Mouse (Mus musculus) heart, postnatal 36 days (tissue): ENCODE results near the gene Tmem269. TPM values are rescaled to one million over a fixed set of nuclear protein-coding genes. Genes with fewer than 3 reads are reported as not detected.

ENCODE experiments used
- DNase-seq, 2 experiments: peaks; one replicate each; pipeline ENCODE4 v3.0.0; 2021 to 2022
- intact Hi-C: fragments of 180-260 bp; cut with DNase I; formaldehyde crosslinking; loops from one replicate; pipeline ENCODE4 v1.15.1; 2025
- total RNA-seq, 2 experiments: library from RNA; stranded (reverse); gene quantifications; 2 replicates each; pipeline ENCODE4 v1.2.3; 2021

Tmem269 gene
- total RNA-seq, 2 experiments from 2014 or later, result not detected

- intact Hi-C loops, result loop anchor here (10.0 kb wide), 1 partner anchor 493 kb away; the partner anchor contains the start of gene Hivep3
These were observed 23.6 kb upstream of the Tmem269 start for GRCm38 (mm10) chr4:119241664-119242063.

DNA sequence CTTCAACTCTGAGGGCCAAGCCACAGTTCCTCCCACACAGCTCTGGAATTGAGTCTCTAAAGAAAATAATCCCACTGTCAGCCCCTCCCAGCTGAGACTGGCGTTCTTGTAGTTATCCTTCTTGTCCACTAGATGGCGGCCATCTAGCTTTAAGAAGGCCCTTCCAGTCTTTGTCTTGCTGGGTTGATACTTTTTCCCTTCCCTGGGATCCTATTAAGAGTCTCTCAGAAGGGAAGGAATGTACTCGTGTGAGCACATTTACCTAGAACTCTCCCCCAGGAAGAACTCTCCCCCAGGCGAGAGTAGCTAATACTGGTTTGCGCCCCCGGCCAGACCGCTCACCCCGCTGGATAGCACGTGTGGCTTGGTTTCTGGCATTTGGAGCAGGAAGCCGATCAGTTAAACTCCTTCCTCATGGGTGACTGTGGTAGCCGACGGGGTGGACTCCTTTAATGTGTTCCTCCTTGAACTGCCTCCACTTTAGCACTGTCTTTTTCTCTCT lies 21.2 kb upstream of the Tmem269 start:
- intact Hi-C loops, result loop anchor here (2.0 to 10.0 kb wide), 2 partner anchors 100 to 896 kb away; no protein-coding TSS in a partner anchor
- DNase-seq, result peak in 1 of 2 experiments; percentile 52

More at GRCm38 (mm10) chr4:119241664-119242063, 23.6 kb upstream of the Tmem269 start:
- no peak for DNase-seq

GRCm38 (mm10) chr4:119238661-119239060 lies 20.6 kb upstream of the Tmem269 start:
- intact Hi-C loops, result loop anchor here (2.0 to 10.0 kb wide), 2 partner anchors 100 to 896 kb away; no protein-coding TSS in a partner anchor

GRCm38 (mm10) chr4:119234348-119234747 lies 16.3 kb upstream of the Tmem269 start:
- no peak for DNase-seq
- intact Hi-C loops, result loop anchor here (5.0 to 10.0 kb wide), 3 partner anchors 188 to 900 kb away; partner anchors contain the start of genes Foxj3, Frg2f1, Ppcs and Zmynd12

More at GRCm38 (mm10) chr4:119238661-119239060, 20.6 kb upstream of the Tmem269 start:
- DNase-seq, result no peak

GRCm38 (mm10) chr4:119233256-119233901 lies 15.4 kb upstream of the Tmem269 start:
- intact Hi-C loops, result loop anchor here (2.0 to 10.0 kb wide), 4 partner anchors 55 to 901 kb away; partner anchors contain the start of genes Foxj3, Frg2f1, Ppcs and Zmynd12

GRCm38 (mm10) chr4:119232410-119233255 lies 14.6 kb upstream of the Tmem269 start, which contains the start of the genes AU022252 and P3h1:
AU022252 (minus strand) TSS chr4:119232712.
P3h1 (plus strand) TSS chr4:119232915.
- intact Hi-C loops, result loop anchor here (2.0 to 10.0 kb wide), 4 partner anchors 54 to 902 kb away; partner anchors contain the start of genes Foxj3, Frg2f1, Ppcs and Zmynd12
- peak; percentile 97 to 99 for DNase-seq

More at GRCm38 (mm10) chr4:119233256-119233901, 15.4 kb upstream of the Tmem269 start:
- DNase-seq, result peak; percentile 43 to 54

- intact Hi-C loops, result no loop called here
- DNase-seq, result no peak
These were observed 8.7 kb upstream of the Tmem269 start for GRCm38 (mm10) chr4:119226751-119227150.

- no peak for DNase-seq
- intact Hi-C loops, result no loop called here
These were observed 7.7 kb upstream of the Tmem269 start for GRCm38 (mm10) chr4:119225719-119226118.

GRCm38 (mm10) chr4:119224534-119224933 lies 6.5 kb upstream of the Tmem269 start:
- intact Hi-C loops, result no loop called here
- DNase-seq, result no peak

- no peak for DNase-seq
- intact Hi-C loops, result no loop called here
These were observed 5.7 kb upstream of the Tmem269 start for GRCm38 (mm10) chr4:119223696-119224095.

DNA sequence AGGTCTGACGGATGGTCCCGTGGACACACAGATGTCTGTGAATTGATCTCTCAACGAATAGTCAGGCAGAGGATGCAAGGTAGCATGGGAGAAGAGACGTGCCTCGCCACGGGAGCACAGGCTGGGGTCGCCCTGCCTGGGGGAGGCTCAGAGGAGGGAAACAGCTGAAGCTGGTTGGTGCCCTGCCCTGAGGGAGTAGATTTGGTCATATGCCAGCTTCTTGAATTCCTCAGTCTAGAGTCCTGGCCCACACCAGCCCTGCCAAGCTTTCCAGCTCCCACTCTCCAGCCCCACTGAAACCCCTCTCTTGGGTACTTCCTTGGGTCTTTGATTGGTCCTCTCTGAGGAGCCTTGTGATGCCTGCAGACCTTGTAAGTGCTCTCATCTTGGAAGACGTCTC lies 1.4 kb downstream of the Tmem269 start:
- intact Hi-C loops, result no loop called here
- DNase-seq, result no peak

- DNase-seq, result peak; percentile 39 to 51
- intact Hi-C loops, result loop anchor here (1.0 kb wide), 1 partner anchor 199 kb away; no protein-coding TSS in a partner anchor
These were observed 13.3 kb downstream of the Tmem269 start for GRCm38 (mm10) chr4:119204672-119205071.

DNA sequence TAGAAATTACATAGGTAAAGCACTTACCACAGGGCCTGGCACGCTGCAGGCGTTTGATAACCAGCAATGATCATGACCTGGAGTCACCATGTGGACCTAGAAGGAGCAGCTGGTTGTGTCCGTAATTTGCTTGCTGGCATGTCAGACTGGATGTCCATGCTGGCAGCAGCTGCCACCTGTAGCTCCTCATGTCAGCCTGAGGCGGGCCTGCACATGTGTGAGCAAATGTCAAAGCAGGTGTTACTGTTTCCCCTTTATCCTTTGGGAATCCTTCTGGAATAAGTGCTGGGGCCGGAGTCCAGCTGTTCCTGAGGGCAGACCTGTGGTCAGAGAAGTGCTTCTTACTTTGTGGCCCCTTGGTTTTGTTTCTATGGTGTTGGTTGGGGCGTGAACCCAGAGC lies 19.9 kb downstream of the Tmem269 start:
- intact Hi-C loops, result no loop called here
- DNase-seq, result no peak

DNA sequence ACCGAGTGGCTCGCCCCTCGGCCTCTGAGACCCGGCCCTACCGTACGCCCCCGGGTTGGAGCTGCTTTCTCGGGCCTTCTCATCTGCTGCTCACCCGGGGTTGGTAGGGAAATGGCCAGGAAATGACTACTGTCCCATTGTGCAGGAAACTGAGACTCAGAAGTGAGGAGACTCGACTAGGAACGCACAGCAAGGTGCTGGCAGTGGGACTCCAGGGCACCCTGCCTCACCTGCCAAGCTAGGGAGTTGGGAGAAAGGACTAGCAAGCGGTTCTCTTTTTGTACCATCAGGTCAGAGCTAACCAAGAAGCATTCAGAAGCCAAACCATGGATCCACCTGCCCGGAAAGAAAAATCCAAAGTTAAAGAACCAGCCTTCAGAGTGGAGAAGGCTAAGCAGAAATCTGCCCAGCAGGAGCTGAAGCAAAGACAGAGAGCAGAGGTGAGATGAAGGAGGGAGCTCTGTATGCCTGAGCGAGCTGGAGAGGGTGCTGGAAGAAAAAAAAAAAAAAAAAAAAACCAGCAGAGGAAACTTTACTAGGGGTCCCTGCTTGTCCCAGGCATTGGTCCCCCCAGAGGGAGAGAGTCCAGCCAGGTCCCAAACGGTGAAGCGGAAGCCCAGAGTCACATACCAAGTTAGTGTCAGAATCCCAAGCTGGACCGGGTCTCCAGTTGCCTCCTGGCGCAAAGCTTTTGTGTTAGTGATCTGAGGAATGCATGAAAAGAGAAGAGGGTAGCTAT lies 22.3 kb downstream of the Tmem269 start:
- intact Hi-C loops, result loop anchor here (2.0 kb wide), 1 partner anchor 23 kb away; no protein-coding TSS in a partner anchor
- no peak for DNase-seq

- intact Hi-C loops, result loop anchor here (2.0 kb wide), 1 partner anchor 22 kb away; no protein-coding TSS in a partner anchor
- DNase-seq, result peak; percentile 85 to 87
These were observed 23.0 kb downstream of the Tmem269 start, which contains the start of gene Svbp for GRCm38 (mm10) chr4:119194909-119195581. Svbp (plus strand) TSS chr4:119195306.

GRCm38 (mm10) chr4:119192757-119193156 lies 25.3 kb downstream of the Tmem269 start:
- intact Hi-C loops, result no loop called here
- no peak for DNase-seq

- intact Hi-C loops, result no loop called here
- DNase-seq, result no peak
These were observed 26.7 kb downstream of the Tmem269 start for GRCm38 (mm10) chr4:119191273-119191672.

GRCm38 (mm10) chr4:119190618-119191017 lies 27.4 kb downstream of the Tmem269 start:
- no peak for DNase-seq
- intact Hi-C loops, result no loop called here

DNA sequence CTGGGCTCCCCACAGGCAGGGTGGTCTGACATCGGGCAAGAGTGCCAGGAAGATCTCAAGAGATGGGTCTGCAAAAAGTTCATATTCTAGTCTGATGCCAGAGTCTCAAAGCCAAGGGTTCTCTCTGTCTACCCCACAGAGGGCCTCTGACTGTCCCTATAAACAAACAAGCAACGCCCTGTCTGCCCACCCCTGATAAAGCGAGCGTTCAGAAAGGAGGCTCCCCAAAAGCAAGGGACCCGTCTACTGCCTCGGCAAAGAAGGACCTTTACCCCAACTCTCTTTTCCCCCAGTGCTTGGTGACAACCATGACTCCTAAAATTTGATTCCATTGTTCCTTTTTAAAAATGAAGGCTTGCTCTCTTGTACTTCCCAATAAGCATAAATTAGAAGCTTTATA lies 28.2 kb downstream of the Tmem269 start, which contains the start of gene Ermap:
Gene Ermap, minus strand, starts transcription at position 148 of the 400 bp plus-strand sequence.
- no peak for DNase-seq
- intact Hi-C loops, result no loop called here
